Mouse (Mus musculus): ENCODE measurements around the gene Dscaml1.

DNA sequence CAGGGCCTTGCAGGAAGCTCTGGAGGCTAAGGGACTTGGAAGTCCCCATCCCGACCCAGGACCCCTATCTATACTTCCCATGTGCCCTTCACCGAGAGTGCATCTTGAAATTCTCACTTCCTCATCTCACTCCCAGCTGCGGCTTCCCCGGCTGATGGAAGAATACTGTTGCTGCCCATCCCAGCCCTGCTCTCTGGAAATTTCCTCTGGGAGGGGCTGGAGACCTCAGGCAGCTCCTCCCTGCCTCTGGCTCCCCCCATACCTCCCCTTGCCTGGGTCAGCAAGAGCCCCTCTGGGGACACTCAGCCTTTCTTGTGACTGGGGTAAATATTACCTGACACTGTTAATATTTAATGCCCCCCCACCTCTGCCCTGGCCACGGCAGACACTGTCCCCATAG lies 20.7 kb upstream of the Dscaml1 start:
- TF ChIP-seq ZC3H11A (IDR thresholded peaks at IDR 0.05; ENCODE audit: borderline replicate concordance, low read depth, low read length) (no peak), ZNF384 (IDR thresholded peaks at IDR 0.05; ENCODE audit: low read depth, low read length) (no peak), MAFK (IDR thresholded peaks at IDR 0.05; ENCODE audit: insufficient read depth, low read depth, low read length) (no peak)

All from ES-E14 (cell line).